Mouse (Mus musculus): ENCODE results near the gene Cops7b.

The Cops7b gene

DNA sequence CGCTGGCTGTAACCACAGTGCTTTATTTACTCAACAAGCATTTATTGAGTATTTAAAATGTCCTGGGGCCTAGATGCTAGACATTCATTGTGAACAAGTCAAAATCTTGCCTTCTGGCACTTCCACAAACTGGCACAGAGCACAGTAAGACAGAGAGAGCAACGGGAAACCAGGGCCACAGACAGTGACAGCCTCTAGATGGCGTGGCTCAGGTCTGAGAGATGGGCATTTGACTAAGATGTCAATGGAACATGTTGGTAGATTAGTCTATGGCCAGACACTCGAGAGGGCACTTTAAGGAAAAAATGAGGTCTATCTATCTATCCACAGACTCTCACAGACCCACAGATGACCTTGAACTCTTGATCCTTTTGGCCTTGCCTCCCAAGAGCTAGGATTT, 70.0 kb downstream of the Cops7b start:
- intact Hi-C loops (cut with DNase I) = loop anchor here (5.0 kb wide), 2 partner anchors 390 to 535 kb away; no protein-coding TSS in a partner anchor

DNA sequence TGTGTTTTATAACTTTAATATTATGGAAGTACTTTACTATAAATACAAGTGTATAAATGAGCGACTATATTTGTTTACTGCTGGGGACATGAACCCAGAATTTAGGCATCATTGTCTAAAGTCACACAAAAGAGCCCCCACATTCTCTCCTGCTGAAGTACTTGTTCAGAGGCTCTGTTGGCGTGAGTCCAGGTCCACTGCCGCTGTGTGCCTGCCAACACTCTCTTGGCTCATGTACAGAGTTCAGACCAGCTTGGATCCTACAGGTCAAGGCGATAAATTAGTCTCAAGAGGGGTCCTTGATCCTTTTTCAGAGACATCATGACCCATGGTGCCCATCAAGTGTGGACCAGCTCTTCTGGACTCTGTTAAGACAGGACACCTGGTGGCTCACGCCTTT, 74.4 kb downstream of the Cops7b start:
- intact Hi-C loops (cut with DNase I) = no loop called here

Small RNAs within 50 kb of the gene (microRNA-seq; reads per million reads assigned to microRNA genes)
- 0 reads per million in 2 experiments for gene Gm22955
